Mouse (Mus musculus): ENCODE results near the gene Cep170. TPM values are rescaled to one million over a fixed set of nuclear protein-coding genes. Genes with fewer than 3 reads are reported as not detected.
A peak's percentile ranks its signal among the peaks of the same experiment; 100 is the strongest.
"Not testable (repeated sequence)": the region's sequence is repeated elsewhere in the genome, so short reads cannot be mapped to it uniquely, and the experiment has no call there.

Gene Cep170
- total RNA-seq (2021): 10 to 100 TPM; 30.6 to 39.1 TPM

DNA sequence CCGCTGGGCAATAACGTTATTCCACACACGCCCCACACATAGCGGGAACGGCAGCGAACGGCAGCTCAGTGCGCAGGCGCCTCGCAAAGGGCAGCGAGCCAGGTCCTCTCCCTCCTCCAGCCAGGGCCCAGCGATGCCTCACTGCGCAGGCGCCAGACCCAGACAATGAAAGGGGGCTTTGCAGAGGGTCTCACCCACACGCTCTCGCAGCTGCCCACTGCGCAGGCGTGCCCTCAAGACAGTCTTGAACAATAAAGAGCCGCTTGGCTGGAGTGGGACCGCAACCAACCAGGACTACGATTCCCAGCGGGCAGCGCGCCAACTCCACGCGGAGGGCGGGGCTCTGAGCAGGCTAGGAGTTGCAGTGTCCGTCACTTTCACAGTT, at the start of gene Cep170:
TSS of gene Cep170 (minus strand) at position 32 of the 385 bp plus-strand sequence.
- intact Hi-C loops (cut with DNase I): no loop called here
- peak; percentile 98 for DNase-seq

DNA sequence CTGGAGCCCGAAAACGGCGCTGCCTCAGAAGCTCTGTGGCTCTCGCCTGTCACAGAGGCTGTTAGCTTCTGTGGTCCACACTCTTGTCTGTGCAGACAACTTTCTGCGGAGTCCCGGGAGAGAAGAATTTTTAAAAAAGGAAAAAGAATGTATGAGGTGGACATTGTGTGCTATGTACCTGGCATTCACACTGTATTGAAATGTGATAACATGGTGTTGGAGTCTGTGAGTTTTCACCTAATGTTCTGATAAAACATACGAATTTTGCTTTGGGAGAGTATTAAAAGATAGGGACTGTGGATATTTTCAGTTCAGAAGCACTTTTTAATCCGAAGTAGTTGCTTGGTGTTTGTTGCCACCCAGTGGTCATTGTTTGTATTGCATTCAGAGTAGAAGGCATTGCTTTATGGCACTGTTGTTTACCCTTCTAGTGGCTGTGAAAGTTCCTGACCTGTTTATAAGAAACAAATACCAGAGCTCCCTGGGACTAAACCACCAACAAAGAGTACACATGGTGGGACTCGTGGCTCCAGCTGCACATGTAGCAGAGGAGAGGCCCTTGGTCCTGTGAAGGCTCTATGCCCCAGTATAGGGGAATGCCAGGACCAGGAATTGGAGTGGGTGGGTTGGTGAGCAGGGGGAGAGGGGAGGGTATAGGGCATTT, 48.2 kb upstream of the Cep170 start:
- DNase-seq: peak; percentile 80 to 90
- intact Hi-C loops (cut with DNase I): loop anchor here (1.0 to 10.0 kb wide), 3 partner anchors 150 to 927 kb away; no protein-coding TSS in a partner anchor

DNA sequence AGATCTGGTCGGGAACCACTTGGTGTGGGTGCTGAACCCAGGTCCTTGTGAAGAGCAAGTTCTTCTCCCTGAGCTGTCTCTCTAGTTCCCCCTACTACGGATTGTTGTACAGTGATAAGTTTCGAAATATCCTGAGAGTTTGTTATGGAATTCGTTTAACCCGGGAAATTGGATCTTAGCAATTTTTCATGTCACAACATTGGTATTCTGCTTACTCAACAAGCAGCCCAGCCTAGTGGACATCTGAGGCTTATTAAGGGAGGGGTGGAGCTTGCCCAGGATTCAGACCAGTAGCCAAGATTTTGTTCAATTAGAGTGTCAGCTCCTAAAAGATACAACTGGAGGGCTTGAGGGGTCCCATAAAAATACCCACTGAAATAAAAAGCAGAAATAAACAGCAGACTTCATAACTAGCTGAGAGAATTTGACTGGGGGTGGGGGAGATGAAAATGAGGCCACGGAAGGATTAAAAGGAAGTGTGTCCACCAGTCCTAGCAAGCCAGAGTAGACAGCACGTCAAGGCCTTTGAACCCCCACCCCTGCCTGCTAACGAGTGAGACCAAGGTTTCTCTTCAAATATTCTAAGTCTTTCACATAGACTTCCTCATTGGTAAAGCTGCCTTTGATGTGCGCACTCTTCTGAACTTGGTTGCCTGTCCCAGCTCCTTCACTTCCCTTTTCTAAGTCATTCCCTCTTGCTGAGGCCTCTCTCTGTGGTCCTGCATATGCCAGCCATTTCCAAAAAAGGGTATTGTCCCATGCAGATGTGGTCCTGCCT, 39.1 kb upstream of the Cep170 start:
- DNase-seq: no peak

DNA sequence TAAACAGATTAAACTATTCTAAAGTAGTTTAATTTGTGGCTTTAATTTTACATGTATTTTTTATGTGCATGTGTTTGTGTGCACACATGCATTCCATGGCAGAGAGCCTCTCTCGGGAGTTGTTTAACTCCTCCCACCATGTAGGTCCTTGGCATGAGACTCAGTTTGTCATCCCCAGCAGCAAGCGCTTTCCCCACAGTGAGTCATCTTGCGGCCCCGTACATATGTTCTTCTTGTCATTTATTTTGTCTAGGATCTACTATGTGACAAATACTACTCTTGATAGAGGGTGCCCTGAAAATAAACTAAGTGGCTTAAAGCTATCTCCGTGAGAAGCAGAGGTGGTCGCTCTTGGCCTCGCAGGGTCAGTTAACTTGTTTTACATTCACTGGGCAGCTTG, 37.5 kb upstream of the Cep170 start:
- no peak for DNase-seq
- intact Hi-C loops (cut with DNase I): loop anchor here (5.0 kb wide), 1 partner anchor 89 kb away; no protein-coding TSS in a partner anchor

More for the DNA sequence above, 39.1 kb upstream of the Cep170 start:
- intact Hi-C loops (cut with DNase I): loop anchor here (5.0 kb wide), 1 partner anchor 91 kb away; no protein-coding TSS in a partner anchor

DNA sequence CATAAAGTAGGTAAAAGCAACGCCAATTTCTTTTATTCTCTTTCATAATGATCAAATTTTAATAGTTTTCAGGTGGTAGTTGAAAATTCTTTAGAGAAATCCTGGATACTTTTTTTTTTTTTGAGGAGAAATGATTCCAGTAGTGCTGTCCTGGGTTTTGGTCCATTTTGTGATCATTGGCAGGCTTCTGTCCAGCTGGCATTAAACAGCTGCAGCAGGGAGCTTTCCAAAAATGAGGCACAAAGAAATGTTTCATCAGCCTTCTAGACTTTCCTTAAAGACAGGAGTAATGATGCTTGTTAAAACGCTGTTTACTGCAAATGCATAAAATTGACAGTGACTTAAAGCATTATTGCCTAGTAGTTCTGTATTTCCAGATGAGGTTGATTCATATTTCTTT, 35.5 kb upstream of the Cep170 start:
- intact Hi-C loops (cut with DNase I): no loop called here

DNA sequence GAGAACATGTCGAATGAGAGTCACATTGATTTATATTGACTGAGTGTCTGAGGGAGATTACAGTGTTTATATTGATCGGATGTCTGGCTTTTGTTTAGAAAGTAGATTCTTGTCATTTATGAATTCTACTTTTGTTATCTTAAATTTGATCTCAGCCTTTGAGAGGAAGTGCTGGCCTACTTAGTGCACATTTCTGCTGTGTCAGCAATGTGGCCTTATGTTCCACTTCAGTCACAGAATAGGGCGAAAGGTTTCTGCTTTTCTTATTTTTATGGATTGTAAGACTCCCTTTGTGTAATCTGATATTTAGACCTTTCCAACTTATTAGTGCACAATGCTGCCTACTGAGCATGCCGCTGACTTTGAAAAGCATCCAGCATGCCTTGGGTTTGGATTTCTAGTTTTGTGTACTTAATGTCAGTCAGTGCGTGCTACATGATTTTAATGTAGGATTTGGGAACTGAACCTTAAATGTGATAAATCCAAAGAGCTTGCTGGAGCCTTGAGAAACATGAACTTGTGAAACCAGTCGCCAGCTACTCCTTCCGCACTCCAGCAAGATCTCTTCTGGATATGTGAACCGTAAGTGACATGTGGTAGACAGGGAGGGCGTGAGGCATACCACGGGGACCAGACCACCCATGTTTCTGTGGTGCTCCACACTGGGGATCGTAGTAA, 34.9 kb upstream of the Cep170 start:
- no peak for DNase-seq
- intact Hi-C loops (cut with DNase I): no loop called here

More for the DNA sequence above, 35.5 kb upstream of the Cep170 start:
- peak; percentile 48 to 53 for DNase-seq

DNA sequence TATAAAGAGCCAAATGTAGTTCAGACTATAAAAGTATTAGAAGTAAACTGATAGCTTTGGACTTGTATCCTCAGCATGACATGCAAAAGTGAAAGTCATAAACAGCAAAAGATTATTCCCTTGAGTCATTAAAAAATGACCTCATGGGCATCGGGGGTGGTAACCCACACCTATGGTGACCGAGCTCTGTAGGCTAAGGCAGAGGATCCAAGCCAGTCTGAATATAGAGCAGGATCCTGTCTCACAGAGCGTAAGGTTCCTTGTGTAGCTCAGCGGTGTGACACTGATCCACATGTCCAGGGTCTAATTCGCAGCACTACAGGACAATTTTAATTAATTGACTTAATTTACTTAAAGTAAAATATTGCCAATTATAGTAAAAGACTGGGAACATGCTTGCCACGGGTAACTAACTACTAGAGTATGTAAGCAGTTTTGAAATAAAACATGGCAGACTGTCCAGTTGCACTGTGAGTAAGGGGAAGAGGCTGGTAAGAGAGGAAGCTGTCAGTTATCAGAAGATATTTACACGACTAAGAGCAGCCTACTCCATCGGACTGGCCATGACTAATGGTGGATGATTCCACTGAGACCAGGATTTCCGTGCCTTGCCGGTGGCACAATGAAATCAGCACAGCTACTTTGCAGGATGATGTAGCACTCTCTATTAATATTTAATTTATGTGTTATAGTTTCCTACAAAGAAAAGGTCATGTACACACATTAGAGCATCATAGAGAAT, 33.4 kb upstream of the Cep170 start:
- no peak for DNase-seq
- intact Hi-C loops (cut with DNase I): no loop called here

DNA sequence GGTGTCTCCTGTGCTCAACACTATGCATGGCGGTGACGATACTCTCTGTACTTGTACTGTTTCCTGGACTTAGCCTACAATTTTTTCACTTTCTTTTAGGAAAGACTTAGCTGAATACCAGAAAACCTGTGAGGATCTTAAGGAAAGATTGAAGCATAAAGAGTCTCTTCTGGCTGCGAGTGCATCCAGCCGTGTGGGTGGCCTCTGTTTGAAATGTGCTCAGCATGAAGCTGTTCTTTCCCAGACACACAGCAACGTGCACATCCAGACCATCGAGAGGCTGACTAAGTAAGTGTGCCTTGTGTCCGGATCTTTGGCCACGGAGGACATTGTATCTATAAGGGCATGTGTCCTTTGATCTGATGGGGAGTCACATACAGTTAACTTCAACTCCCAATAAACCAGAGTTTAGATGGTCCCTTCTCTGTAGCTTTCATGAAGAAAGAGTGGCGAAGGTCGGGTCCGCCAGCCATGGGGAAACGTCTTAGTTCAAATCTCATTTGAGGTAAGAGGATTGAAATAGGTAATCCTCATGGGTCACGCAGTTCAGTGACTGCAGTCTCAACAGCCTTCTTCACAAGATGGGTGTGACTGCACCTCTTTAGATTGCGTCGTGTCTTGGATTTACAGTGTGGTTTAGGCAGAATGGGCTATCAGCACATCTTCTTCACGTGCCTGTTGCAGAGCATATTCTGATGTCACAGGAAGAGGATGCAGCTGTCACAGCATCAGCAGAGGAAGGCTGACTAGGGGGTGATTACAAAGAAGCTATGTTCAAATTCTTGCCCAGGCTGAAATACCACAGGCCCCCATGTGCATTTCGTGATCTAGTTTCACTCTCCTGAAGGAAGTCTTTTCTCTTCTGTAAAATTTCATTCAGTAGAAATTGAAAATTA, 31.5 kb upstream of the Cep170 start:
- intact Hi-C loops (cut with DNase I): no loop called here
- no peak for DNase-seq

DNA sequence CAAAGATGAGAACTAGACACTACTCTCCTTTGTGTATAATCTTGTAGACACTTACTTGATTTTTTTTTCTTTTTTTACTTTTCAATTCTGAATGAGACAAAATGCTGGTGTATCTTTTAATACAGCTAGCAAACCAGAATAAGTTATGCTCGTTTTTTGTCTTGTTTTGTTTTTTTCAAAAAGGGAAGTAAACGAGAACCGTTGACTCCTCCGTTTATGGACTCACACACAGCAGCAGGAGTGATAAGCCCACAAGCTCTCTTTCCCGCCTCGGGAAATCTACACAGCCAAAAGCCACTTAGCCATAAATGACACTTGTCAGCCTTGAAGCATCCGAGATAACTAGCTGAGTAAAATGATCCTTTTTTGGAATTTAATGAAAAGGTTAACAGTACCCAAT, 22.7 kb upstream of the Cep170 start:
- DNase-seq; intact Hi-C loops (cut with DNase I): not testable (repeated sequence)

DNA sequence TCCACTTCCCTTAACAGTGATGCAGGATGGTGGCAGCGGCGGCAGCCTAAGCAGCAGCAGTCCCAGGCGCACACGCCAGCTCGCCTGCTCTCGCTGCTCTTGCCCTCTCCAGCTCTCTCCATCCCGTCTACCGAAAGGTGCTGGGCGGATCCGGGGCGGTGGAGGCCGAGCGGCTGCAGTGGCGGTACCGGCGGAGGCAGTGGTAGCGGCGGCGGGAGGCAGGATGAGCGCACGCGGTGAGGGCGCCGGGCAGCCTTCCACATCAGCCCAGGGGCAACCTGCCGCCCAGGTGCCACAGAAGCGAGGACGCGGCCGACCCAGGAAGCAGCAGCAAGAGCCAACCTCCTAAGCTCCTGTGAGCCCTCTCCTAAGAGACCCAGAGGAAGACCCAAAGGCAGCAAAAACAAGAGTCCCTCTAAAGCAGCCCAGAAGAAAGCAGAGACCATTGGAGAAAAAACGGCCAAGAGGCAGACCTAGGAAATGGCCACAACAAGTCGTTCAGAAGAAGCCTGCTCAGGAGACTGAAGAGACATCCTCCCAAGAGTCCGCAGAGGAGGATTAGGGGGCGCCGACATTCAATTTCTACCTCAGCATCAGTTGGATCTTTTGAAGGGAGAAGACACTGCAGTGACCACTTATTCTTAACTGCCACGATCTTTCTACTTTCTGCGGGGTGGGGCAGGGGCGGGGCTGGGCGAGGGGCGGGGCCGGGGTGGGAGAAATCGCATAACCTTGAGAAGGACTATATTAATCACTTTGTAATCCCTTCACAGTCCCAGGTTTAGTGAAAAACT, 21.8 kb upstream of the Cep170 start:
- intact Hi-C loops (cut with DNase I): loop anchor here (2.0 kb wide), 1 partner anchor 17 kb away; no protein-coding TSS in a partner anchor
- peak in 1 of 2 experiments; percentile 24 for DNase-seq

DNA sequence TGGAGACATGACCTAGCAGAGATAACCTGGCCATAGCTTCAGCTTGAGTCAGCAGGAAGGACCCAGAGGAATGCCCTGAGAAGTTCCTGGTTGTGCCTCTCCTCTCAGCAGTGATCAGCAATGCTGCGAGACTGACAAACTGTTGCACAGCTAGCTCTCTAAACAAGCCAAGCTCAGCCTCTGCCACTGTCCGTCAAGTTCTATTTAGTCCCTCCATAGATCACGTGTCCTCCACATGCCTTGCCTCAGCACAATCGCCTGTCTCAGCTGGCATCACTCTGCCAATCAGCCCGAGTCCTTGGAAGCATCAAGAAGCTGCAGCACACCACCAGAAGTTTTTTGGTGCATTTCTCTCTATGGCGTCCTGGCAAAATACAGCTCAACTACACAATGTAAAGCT, 21.0 kb upstream of the Cep170 start:
- intact Hi-C loops (cut with DNase I): loop anchor here (2.0 kb wide), 1 partner anchor 16 kb away; no protein-coding TSS in a partner anchor
- no peak for DNase-seq

DNA sequence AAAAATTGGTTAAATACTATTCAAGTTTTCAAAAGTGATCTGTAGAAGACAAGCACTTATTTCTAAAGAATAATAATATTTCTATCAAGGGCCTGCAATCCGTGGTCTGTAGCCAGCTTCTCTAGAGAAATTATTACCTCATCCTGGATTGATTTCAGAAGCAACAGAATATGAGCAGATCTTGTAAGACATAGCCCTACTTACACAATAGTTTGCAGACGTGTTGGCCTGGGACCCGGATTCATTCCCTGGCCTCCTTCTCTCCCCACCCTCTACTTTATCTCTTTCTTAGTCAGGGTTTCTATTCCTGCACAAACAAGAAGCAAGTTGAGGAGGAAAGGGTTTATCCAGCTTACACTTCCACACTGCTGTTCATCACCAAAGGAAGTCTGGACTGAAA, 20.1 kb upstream of the Cep170 start:
- peak in 1 of 2 experiments; percentile 57 for DNase-seq
- intact Hi-C loops (cut with DNase I): loop anchor here (2.0 kb wide), 1 partner anchor 15 kb away; no protein-coding TSS in a partner anchor

DNA sequence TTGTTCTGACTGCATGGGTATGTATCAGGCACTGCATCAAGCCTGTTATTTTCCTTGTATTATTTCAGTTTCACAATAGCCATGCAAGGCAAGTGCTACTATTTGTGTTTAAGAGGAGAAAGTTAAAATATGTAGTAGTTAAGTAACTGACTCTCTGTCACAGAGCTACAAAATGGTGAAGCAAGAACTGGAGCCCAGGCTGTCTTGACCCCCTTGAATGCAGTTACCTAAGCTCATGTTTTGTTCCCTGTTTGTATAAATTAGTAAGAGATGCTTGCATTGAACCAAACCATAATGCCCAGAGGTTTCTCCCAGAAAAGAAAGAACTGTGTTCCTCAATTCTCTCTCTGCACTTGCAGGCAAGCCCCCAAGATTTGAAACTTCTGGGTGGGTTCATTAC, 19.4 kb upstream of the Cep170 start:
- no peak for DNase-seq
- intact Hi-C loops (cut with DNase I): no loop called here

DNA sequence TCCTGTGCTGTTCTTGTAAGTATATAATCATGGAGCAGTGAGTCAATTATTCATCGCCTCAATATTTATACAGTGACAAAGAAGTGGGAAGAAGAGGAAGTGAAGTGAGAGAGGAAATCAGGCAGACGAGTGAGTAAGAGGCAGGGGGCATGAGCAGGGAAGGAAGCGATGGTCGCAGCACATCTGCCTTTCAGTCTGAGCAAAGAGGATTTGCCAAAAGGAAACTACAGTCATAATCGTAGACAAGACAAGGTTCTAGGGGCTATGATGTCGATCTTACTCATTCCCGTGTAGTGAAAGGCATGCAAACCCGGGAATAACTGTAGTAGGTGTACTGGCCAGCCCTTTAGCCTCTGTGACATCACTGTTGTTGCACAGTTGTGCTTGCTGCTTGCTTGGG, 18.7 kb upstream of the Cep170 start:
- intact Hi-C loops (cut with DNase I): no loop called here
- no peak for DNase-seq

DNA sequence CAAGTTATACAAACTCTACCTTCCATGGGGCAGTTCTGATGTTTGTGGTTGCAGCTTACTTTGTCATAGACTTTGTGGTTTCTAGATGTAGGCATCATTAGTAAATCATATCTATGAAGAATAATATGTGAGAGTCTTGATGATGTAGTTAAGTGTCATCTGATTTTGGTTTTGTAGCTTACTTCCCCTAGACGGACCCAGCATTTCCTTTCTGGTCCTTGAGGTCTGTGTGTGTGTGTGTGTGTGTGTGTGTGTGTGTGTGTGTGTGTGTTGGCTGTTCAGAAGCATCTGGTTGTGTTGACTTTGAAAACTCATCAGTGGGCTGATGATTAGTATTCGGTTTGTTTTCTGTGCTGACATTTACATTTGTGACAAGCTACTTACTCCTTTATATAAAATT, 18.2 kb upstream of the Cep170 start:
- no peak for DNase-seq
- intact Hi-C loops (cut with DNase I): no loop called here

DNA sequence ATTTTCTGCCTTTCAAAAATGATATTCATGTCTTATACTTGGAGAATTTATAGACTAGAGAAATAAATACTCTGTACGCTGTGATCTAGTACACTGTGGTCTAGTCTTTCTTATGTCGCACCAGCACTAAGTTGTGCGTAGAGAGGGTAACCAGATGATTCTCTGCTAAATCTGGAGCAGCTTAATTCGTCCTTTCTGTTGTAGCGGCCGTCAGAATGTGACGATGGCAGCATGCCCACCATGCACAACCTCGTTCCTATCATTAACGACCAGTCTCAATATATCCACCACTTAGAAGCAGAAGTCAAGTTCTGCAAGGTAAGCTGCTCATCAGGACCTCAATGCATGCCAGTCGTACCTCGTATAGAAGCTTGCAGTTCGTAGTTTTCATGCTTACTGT, 14.8 kb upstream of the Cep170 start:
- DNase-seq: no peak
- intact Hi-C loops (cut with DNase I): no loop called here

DNA sequence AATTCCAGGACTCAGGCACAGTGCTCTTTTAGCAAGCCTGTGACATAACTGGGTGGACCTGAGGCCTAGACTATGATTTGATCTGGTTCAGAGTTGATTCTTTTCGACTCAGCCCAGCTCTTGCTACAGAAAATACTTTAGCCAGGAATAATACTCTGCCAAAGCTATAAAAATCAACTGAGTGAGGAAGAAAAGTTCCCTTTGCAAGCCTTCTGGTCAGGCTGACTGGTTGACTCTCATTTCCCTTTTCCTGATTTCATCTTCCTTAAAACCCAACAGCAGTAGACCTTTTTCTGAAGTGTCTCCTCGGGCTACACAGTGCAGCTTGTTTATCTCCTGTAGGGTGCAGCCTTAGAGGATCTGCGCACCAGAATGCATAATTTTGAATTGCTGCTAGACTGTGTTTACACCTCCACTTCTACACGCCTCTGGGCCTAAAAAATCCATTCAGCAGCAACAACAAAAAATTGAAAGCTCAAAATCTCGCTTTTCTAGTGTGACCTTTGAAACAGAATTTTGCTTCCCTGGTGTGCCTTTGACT, 14.1 kb upstream of the Cep170 start:
- intact Hi-C loops (cut with DNase I): no loop called here
- DNase-seq: no peak

DNA sequence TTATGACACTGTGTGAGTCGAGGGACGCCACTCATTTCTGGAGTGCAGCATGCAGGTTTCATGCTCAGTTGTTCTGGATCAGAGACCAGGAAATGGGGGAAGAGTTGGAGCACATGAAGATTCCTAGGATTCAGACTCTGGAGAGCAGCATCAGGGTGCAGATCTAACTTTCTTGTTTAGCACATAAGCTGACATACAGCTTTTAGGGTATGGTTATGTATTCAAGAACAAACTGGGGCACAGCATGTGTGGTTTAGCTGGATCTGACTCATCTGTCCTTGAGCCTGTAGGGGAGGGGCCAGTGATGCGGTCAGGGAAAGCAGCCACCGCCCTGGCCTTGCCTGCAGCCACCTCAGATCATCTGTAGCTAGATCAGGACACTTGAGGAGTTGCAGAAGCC, 13.5 kb upstream of the Cep170 start:
- no peak for DNase-seq
- intact Hi-C loops (cut with DNase I): no loop called here
